Mouse (Mus musculus) testis, adult 2 months (tissue): ENCODE measurements around the gene Bhlhe41.

Experiments used
- CTCF ChIP-seq: fragments of 200-500 bp; IDR thresholded peaks from 2 replicates; pipeline ENCODE4 v1.5.1; 2012; ENCODE audit warnings: low read depth, mild to moderate bottlenecking, inconsistent platforms, low read length, moderate library complexity; ENCODE audit not compliant: control insufficient read depth, insufficient read depth, insufficient replicate concordance
- POLR2A ChIP-seq: fragments of 200-500 bp; IDR thresholded peaks from 2 replicates; pipeline ENCODE4 v1.6.1; 2012; ENCODE audit warnings: low read depth, mild to moderate bottlenecking, inconsistent platforms, low read length, moderate library complexity; ENCODE audit not compliant: control insufficient read depth

GRCm38 (mm10) chr6:145863065-145863971 lies 2.0 kb downstream of the Bhlhe41 start:
- TF ChIP-seq POLR2A = no peak
- no peak for TF ChIP-seq CTCF
